Mouse (Mus musculus) layer of hippocampus, adult 11-12 months (tissue): ENCODE results near the gene Cmc4.

ENCODE experiments used
- DNase-seq: peaks from one replicate; pipeline ENCODE4 v3.0.0; 2022; ENCODE audit warnings: low spot score

Gene Cmc4

DNA sequence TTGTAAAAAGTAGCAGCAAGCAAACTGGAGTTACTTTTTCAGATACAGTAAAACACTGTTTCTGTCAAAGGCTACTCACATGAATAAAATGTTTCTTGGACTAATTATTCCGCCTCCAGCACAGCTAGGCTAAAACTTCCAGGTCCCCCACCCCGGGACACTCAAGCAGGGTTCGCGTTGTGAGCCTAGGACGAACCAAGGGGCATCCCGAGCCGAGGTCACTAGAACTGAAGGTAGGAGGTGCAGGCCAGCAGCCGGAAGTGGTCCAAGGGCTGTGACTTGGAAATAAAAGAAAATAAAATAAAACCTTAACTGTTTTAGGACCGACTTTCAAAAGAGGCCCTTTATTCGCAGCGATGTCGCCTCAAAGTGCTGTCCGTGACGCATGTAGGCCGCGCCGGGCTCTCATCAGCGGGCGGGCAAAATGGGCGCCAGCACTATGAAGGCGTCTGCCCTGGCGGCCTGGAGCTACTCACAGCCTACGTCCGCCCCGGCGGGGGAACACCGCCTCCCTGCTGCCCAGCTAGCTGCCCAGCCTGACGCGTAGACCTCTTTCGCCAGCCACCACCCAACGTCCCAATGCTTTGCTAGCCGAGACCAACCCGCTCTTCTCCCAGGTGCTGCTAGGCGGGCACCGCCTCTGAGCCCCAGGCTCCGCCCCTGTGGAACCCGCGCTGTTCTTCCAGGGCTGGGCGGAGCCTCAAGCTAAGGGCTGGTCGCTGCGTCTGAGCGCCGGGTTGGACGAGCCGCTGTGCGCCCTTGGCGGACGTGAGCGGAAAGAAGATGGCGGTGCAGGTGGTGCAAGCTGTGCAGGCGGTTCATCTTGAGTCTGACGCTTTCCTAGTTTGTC, at the start of gene Cmc4, which contains the start of the genes Mtcp1 and Brcc3:
Gene Cmc4, minus strand, starts transcription at position 649 of the 850 bp plus-strand sequence.
Gene Mtcp1, minus strand, starts transcription at position 653 of the 850 bp plus-strand sequence.
Gene Brcc3, plus strand, starts transcription at position 693 of the 850 bp plus-strand sequence.
- DNase-seq = peak; percentile 82

- no peak for DNase-seq
Measured at GRCm38 (mm10) chrX:75454597-75454996, 38.2 kb upstream of the Cmc4 start.

DNA sequence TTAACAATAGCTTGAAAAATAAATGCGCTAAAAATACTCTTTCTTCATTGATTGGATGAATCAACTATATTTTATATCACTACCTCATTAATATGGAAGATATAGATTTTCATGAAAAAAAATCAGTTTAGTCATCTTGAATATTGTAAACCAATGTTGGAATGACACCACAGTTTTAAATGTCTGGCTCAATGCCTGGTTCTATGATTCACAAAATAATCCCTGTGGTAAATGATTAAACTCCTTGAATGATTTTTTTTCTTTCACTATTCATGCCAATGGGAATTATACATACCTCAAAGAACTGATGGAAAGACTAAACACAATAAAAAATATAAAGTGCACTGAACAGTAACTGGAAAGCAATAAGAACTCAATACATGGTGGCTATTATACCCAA, 6.7 kb downstream of the Cmc4 start:
- DNase-seq = no peak

- no peak for DNase-seq
Measured at GRCm38 (mm10) chrX:75403350-75403749, 13.0 kb downstream of the Cmc4 start.

DNA sequence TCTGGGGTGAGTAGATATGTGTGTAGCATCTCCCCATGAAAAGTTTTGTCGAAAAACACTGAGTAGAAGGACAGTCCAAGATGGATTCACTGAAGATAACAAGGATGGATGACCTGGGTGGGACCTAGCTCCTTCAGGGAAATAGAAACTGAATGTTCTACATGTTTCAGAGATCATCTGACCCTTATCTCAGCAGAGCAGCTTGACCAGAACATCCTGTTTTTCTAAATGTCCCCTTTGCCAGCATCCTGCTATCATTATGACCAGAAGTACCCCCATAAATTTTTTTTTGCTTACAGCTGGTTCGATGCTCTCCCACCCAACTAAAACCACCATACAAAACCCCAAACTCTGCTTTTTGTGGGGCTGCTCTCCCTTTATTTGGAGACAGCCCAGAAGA, 13.7 kb downstream of the Cmc4 start:
- no peak for DNase-seq

DNA sequence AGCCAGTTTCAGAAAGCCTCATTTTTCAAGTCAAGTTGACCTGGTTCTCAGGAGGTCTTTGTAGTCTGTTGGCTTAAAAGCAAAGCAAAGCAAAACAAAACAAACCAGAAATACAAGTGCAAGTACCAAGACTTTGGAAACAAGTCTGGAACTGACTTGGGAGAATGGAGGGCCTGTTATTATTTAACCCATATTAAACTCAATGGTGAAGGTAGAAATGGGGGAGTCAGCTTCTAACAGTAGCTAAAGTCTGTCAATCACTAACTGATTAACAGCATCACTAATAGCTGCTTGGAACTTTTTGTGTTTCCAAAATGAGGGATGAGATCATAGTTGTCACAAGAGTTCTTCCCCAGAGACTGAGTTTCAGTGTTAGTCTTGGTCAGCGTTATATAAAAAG, 16.9 kb downstream of the Cmc4 start:
- DNase-seq = no peak

- peak; percentile 75 for DNase-seq
Measured at GRCm38 (mm10) chrX:75382195-75382771, 34.1 kb downstream of the Cmc4 start, which contains the start of the genes Fundc2 and F8. Gene Fundc2 (plus strand): TSS chrX:75382399. Gene F8 (minus strand): TSS chrX:75382615.

DNA sequence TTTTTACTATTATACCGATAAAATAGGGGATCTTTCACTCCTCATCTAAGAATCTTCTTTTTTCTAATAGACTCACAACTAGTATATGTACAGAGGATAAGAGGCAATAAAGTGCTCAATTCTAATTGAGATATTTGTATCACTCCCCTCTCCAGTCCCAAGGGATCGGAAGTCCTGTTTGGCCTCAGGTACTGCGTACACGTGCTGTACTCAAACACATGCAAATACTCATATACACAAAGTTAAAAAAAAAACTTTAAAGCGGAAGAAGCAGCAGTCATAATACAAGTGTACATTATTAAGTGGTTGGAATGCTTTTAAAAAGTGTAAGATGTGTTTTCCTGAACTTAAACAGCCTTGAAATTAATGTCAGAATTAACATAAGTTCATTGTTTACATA, 34.7 kb downstream of the Cmc4 start:
- DNase-seq = no peak

DNA sequence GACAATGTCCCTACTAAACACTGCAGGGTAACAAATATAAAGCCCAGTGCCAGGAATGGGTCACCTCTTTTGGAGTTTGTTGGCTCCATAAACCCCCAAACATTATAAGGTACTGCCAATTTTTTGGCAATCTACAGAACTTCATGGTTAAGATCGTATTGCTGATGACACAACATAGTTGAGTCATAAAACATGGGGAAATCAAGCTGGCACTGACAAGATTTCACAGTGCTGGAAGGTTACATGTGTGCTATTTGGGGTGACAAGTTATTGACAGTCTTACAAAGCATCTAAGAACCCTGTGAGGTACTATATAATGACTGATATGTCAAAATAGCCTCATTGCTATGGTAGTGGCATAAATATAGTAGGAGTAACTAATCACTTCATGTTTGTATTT, 35.2 kb downstream of the Cmc4 start:
- DNase-seq = no peak

- DNase-seq = no peak
Measured at GRCm38 (mm10) chrX:75376815-75377214, 39.6 kb downstream of the Cmc4 start.

DNA sequence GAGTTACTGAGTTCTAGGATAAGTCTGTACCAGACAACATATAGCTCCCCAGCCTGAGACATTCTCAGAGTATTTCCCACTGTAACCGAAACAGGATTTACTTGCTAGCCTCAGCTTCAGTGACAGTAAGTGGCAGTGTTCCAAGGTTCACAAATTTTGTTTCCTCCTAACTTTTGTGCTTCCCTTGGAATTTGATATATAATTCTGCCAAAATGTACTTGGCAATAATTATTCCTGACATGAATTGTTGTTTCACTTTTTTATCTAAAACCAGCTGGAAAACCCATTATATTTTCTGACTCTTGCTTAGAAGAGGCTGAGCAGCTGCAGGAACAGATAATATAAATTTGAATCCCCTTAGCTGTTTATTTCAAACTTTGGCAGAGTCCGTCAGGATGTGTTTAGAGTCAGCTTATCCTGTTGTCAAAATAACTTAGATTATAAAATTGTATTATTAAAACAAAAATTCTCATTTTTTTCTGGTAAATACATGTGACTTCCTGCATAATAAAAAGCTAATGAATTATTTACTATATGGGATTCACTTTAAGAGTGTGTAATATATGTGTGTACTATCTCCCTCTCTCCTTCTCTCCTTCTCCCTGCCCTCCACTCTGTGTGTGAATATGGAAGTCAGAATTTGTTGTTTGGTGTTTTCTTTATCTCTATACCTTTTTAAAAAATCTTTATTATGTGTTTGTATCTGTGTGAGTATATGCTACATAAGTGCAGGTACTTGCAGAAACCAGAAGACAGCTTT, 43.5 kb downstream of the Cmc4 start:
- no peak for DNase-seq

DNA sequence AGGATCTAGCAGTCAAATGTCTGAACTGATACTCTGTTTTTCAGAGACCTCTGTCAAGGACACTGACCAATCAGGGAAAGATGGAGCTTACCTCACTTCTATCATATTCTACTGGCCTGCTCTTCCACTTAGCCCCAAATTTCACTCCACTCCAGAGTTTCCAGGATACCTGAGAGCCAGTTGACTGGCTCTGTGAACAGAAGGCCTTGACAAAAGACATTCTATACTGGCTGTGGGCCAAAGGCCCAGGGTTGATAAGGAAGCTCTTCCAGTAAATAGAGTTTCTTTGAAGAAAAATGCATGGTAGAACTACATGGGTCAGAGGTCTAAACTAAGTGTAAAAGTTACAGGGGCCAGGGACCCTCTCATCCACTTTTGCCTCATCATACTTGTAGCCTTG, 46.2 kb downstream of the Cmc4 start:
- DNase-seq = no peak
